Mouse (Mus musculus) gastrocnemius, postnatal 36 days (tissue): Measurements from ENCODE around the gene Nr4a1. TPM values are rescaled to one million over a fixed set of nuclear protein-coding genes. Genes with fewer than 3 reads are reported as not detected.

ENCODE experiments used
- DNase-seq, 2 experiments: peaks; one replicate each; pipeline ENCODE4 v3.0.0; 2022
- intact Hi-C: fragments of 180-260 bp; cut with DNase I; formaldehyde crosslinking; loops from one replicate; pipeline ENCODE4 v1.15.1; 2025
- long read RNA-seq, 2 experiments: library from polyadenylated mRNA; stranded (forward); transcript quantifications; one replicate each; pipeline ENCODE4 v2.0.0; 2021
- total RNA-seq, 2 experiments: library from RNA; stranded (reverse); gene quantifications; 2 replicates each; pipeline ENCODE4 v1.2.3; 2021

Nr4a1 gene
- total RNA-seq: 100 to 1,000 TPM; 152 to 202 TPM
- long read RNA-seq, experiment 1, transcript Nr4a1-201 (7 exons, 2,477 nt): major isoform, 15 of 59 reads
- long read RNA-seq, experiment 1, partial matches to known transcripts: 30 of 59 reads
- long read RNA-seq, experiment 1, other reads (novel, unspliced or antisense): 12 of 59 reads
- long read RNA-seq, experiment 2, transcript Nr4a1-201 (7 exons, 2,477 nt): major isoform, 27 of 112 reads
- long read RNA-seq, experiment 2, partial matches to known transcripts: 59 of 112 reads
- long read RNA-seq, experiment 2, other reads (novel, unspliced or antisense): 23 of 112 reads

GRCm38 (mm10) chr15:101253886-101254795 is at the start of gene Nr4a1:
Gene Nr4a1 (plus strand): TSS chr15:101254269.
- intact Hi-C loops: no loop called here

GRCm38 (mm10) chr15:101204781-101205180 is 49.3 kb upstream of the Nr4a1 start:
- DNase-seq: no peak
- intact Hi-C loops: loop anchor here (5.0 kb wide), 1 partner anchor 57 kb away; no protein-coding TSS in a partner anchor

More at GRCm38 (mm10) chr15:101253886-101254795, at the start of gene Nr4a1:
- DNase-seq: peak; percentile 75 to 79

- DNase-seq: peak in 1 of 2 experiments; percentile 45
- intact Hi-C loops: no loop called here
These were observed 43.8 kb upstream of the Nr4a1 start for GRCm38 (mm10) chr15:101210228-101210627.

GRCm38 (mm10) chr15:101210998-101211613 is 43.0 kb upstream of the Nr4a1 start:
- no peak for DNase-seq
- intact Hi-C loops: no loop called here

GRCm38 (mm10) chr15:101212435-101212834 is 41.6 kb upstream of the Nr4a1 start:
- peak in 1 of 2 experiments; percentile 58 for DNase-seq
- intact Hi-C loops: no loop called here

- intact Hi-C loops: no loop called here
- no peak for DNase-seq
These were observed 38.9 kb upstream of the Nr4a1 start for GRCm38 (mm10) chr15:101215136-101215535.

GRCm38 (mm10) chr15:101216036-101216435 is 38.0 kb upstream of the Nr4a1 start:
- intact Hi-C loops: no loop called here

GRCm38 (mm10) chr15:101220905-101221297 is 33.2 kb upstream of the Nr4a1 start:
- intact Hi-C loops: loop anchor here (2.0 to 10.0 kb wide), 4 partner anchors 16 to 854 kb away; partner anchors contain the start of gene Eif4b
- DNase-seq: no peak

More at GRCm38 (mm10) chr15:101216036-101216435, 38.0 kb upstream of the Nr4a1 start:
- no peak for DNase-seq

GRCm38 (mm10) chr15:101221298-101222104 is 32.6 kb upstream of the Nr4a1 start:
- DNase-seq: peak; percentile 87 to 89
- intact Hi-C loops: loop anchor here (2.0 to 10.0 kb wide), 4 partner anchors 15 to 853 kb away; partner anchors contain the start of gene Eif4b

GRCm38 (mm10) chr15:101222897-101223482 is 31.1 kb upstream of the Nr4a1 start:
- intact Hi-C loops: loop anchor here (5.0 to 10.0 kb wide), 3 partner anchors 64 to 852 kb away; partner anchors contain the start of gene Eif4b
- no peak for DNase-seq

- intact Hi-C loops: loop anchor here (5.0 to 10.0 kb wide), 3 partner anchors 64 to 851 kb away; partner anchors contain the start of gene Eif4b
- no peak for DNase-seq
These were observed 30.5 kb upstream of the Nr4a1 start for GRCm38 (mm10) chr15:101223596-101223995.

- intact Hi-C loops: loop anchor here (5.0 to 10.0 kb wide), 3 partner anchors 63 to 851 kb away; partner anchors contain the start of gene Eif4b
- peak; percentile 90 to 91 for DNase-seq
These were observed 29.8 kb upstream of the Nr4a1 start, which contains the start of gene Grasp for GRCm38 (mm10) chr15:101224006-101224906. Gene Grasp (plus strand): TSS chr15:101224188.

- DNase-seq: no peak
- intact Hi-C loops: loop anchor here (5.0 to 10.0 kb wide), 3 partner anchors 62 to 850 kb away; partner anchors contain the start of gene Eif4b
These were observed 29.1 kb upstream of the Nr4a1 start for GRCm38 (mm10) chr15:101224977-101225376.

- DNase-seq: peak; percentile 66 to 68
- intact Hi-C loops: loop anchor here (10.0 kb wide), 1 partner anchor 847 kb away; the partner anchor contains the start of gene Eif4b
These were observed 26.1 kb upstream of the Nr4a1 start for GRCm38 (mm10) chr15:101227971-101228370.

GRCm38 (mm10) chr15:101228866-101229590 is 25.0 kb upstream of the Nr4a1 start:
- intact Hi-C loops: loop anchor here (10.0 kb wide), 1 partner anchor 846 kb away; the partner anchor contains the start of gene Eif4b
- peak; percentile 67 to 73 for DNase-seq

GRCm38 (mm10) chr15:101230503-101230902 is 23.6 kb upstream of the Nr4a1 start:
- DNase-seq: no peak
- intact Hi-C loops: no loop called here
